Mouse (Mus musculus): Measurements from ENCODE around the gene Smlr1. TPM values are rescaled to one million over a fixed set of nuclear protein-coding genes. Genes with fewer than 3 reads are reported as not detected.

The Smlr1 gene
- polyA plus RNA-seq, 1 experiment from 2014 or later = not detected

Other genes with a start within 250 kb of the Smlr1 start
- 41.5 and 47.9 TPM in 2 replicates for gene Akap7, start 228.4 kb downstream of the Smlr1 start, polyA plus RNA-seq (2014; fragmentation: Nextera tagmentation; extraction: Ambion mirVana)
- 23.1 and 27.1 TPM in 2 replicates for gene Epb41l2, start 176.5 kb downstream of the Smlr1 start, polyA plus RNA-seq (2014; fragmentation: Nextera tagmentation; extraction: Ambion mirVana)

All from neural tube, embryonic 14.5 days (tissue).